Mouse (Mus musculus) limb, embryonic 12.5 days (tissue): ENCODE measurements at regions not wholly inside any gene's neighbourhood (a gene's known extent, or its start where the extent isn't known, plus 50 kb on each side); places are given as distances from the start of the nearest gene placed in this dataset.
"Not testable (repeated sequence)": the region's sequence is repeated elsewhere in the genome, so short reads cannot be mapped to it uniquely, and the experiment has no call there.

Experiments
- ATAC-seq: fragments of 200-750 bp; cut with Nextera tagmentation; 2 replicates; pipeline ENCODE4 v1.8.0; 2017; ENCODE audit warnings: low read depth, moderate TSS enrichment; ENCODE audit not compliant: insufficient number of reproducible peaks, insufficient read depth, low FRiP score, low TSS enrichment
- H3K27ac ChIP-seq: fragments of 300-500 bp; sonication (generic); 2 replicates; pipeline ENCODE4 v1.5.1; 2016; ENCODE audit warnings: mild to moderate bottlenecking, moderate library complexity
- H3K27me3 ChIP-seq: fragments of 300-500 bp; sonication (generic); 2 replicates; pipeline ENCODE4 v1.6.1; 2016; ENCODE audit warnings: mild to moderate bottlenecking, moderate library complexity
- H3K36me3 ChIP-seq: fragments of 300-500 bp; sonication (generic); 2 replicates; pipeline ENCODE4 v1.6.1; 2016; ENCODE audit warnings: mild to moderate bottlenecking, moderate library complexity
- H3K4me1 ChIP-seq: fragments of 300-500 bp; sonication (generic); replicated peaks from 2 replicates; pipeline ENCODE4 v1.6.1; 2016
- H3K4me2 ChIP-seq: fragments of 300-500 bp; sonication (generic); 2 replicates; pipeline ENCODE4 v1.6.1; 2016; ENCODE audit warnings: mild to moderate bottlenecking, moderate library complexity
- H3K4me3 ChIP-seq: fragments of 300-500 bp; sonication (generic); replicated peaks from 2 replicates; pipeline ENCODE4 v1.5.1; 2016; ENCODE audit warnings: mild to moderate bottlenecking
- H3K9ac ChIP-seq: fragments of 300-500 bp; sonication (generic); replicated peaks from 2 replicates; pipeline ENCODE4 v1.6.1; 2016; ENCODE audit warnings: mild to moderate bottlenecking, moderate library complexity
- H3K9me3 ChIP-seq: fragments of 300-500 bp; sonication (generic); 2 replicates; pipeline ENCODE4 v1.6.1; 2016; ENCODE audit warnings: mild to moderate bottlenecking, moderate library complexity
- WGBS: fragments of 180-500 bp; shearing (Covaris S2); methylation state at CpG from one replicate; pipeline ENCODE4 v1.1.7; 2016; 5-methylcytosine and 5-hydroxymethylcytosine counted together

DNA sequence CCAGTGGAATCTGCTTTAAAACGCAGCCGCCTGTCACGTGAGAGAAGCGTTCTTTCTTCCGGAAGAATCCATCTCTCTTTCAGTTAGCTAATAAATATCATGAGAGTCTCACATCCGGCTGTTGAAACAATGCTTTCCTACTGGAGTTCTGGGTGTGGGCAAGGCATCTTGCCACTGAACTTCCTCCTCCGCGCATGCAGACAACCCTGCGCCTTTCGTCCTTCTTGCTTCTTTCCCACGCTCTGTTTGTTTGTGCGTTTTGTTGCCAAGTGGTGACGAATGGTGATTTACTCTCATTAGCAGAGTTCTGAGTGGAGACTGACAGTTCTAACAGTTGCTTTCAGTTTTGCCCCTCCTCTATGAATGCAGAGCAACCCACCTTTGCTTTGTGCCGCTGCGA is 326.8 kb upstream of the Irx2 start:
- 79% methylated on average over 15 of the region's 15 CpGs for WGBS
- Histone ChIP-seq H3K9me3 (no peaks in the 10 kb centered on the region), H3K4me1 (no peaks in the 10 kb centered on the region), H3K27ac (no peak overlapping the region), H3K9ac (no peak overlapping the region), H3K4me2 (no peak overlapping the region), H3K4me3 (no peak overlapping the region), H3K36me3 (no peaks in the 10 kb centered on the region), H3K27me3 (peaks cover 43% of the 10 kb centered on the region)
- ATAC-seq = no peak

DNA sequence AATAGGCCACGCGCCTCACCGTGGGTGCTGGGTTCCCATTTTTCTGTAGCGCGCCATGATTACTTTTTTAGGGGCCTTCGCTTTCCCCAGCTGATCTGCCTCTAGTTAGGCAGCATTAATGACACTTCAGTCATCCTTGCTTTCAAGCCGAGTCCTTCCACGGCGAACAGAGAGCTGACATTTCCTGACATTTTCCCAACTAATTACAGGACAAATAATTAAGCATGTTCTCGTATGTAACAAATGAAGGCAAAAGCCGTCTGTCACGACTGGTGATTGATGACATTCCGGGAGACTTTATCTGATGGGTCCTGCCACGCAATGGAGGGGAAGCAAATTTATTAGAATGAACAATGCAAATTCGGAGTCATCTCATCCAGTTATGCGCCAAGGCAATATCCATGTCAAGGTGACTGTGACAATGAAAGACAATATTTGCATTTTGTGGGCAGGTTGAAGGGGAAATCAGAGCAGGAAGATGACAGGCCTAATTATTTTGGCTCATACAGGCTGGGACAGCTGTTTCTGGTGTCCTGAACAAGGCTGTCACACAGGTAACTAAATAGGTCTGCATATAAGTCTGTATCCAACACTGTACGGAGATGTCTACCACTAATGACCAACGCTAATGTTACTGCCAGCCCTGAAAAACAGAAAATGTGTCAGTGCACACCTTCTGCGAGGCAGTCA is 326.0 kb upstream of the Irx2 start:
- Histone ChIP-seq H3K27ac (no peak overlapping the region), H3K4me1 (no peaks in the 10 kb centered on the region), H3K27me3 (peaks cover 39% of the 10 kb centered on the region), H3K9ac (no peak overlapping the region), H3K4me2 (no peak overlapping the region), H3K36me3 (no peaks in the 10 kb centered on the region), H3K9me3 (no peaks in the 10 kb centered on the region), H3K4me3 (no peak overlapping the region)
- WGBS = 77% methylated on average over 19 of the region's 19 CpGs
- no peak for ATAC-seq

DNA sequence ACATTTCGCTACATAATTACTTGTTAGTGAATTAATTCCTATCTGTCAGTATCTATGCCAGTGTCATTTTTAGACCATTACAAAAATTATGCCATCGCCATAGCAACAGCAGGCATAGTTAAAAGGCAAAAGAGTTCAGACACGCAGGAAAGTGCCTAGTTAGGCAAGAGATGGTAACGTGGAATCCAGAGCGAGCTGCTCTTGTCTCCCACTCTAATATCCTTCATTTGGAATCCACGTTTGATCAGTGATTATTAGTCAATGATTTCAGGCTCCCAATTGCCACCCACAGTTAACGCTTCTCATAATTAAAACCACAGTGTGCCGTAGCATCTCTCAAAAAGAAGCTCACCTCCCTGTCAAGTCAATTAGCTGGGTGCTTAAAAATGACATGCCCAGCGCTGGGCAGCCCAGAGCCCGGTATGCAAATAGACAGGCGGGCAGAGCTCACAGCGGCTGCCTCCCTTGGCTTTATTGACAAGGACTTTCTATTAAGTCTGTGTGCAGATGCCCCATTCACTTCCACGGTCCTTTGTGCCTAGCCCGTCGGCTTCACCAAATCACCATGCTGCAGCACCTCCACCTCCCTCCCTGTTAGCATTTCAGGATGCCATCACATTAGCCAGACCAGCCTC is 325.4 kb upstream of the Irx2 start:
- ATAC-seq = no peak
- WGBS = 71% methylated on average over 15 of the region's 15 CpGs
- no peak overlapping the region for H3K9ac ChIP-seq
- no peak overlapping the region for H3K4me2 ChIP-seq
- H3K27ac ChIP-seq = no peak overlapping the region
- peaks cover 37% of the 10 kb centered on the region for H3K27me3 ChIP-seq
- no peaks in the 10 kb centered on the region for H3K9me3 ChIP-seq
- H3K4me1 ChIP-seq = no peaks in the 10 kb centered on the region
- H3K4me3 ChIP-seq = no peak overlapping the region
- no peaks in the 10 kb centered on the region for H3K36me3 ChIP-seq

DNA sequence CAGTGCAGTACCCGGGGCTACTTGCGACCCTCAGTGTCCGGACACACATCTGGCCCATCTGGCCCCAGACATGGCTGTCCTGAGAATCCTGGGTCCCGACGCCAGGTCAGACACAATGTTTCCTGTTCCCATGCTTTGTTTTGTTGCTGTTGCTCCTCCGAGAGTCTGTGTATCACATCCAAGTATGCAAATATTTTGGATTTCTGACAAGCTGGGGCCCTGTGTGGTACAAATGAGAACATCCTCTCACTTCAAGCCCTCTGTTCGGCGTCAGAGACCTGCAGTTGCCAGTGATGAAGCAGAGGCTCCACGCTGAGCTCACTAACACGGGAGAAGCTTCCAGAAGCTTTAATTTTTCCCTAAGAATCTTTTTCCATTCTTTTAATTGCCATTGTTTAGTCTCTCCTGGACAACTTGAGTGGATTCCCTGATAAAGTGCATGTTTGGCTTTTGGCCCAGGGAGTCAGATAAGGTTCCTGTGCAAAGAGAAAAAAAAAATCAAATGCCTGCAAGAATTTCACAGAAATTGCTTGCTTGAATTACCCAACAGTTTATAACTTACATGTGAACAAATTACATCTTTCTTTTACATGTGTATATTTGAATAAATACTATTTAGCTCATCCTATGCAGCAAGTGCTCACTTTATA is 304.5 kb upstream of the Irx2 start:
- H3K9ac ChIP-seq = no peak overlapping the region
- no peak for ATAC-seq
- no peaks in the 10 kb centered on the region for H3K36me3 ChIP-seq
- WGBS = 73% methylated on average over 10 of the region's 10 CpGs
- H3K27ac ChIP-seq = no peak overlapping the region
- H3K4me3 ChIP-seq = no peak overlapping the region
- no peaks in the 10 kb centered on the region for H3K9me3 ChIP-seq
- H3K27me3 ChIP-seq = no peaks in the 10 kb centered on the region
- H3K4me2 ChIP-seq = no peak overlapping the region
- no peaks in the 10 kb centered on the region for H3K4me1 ChIP-seq

- not testable (repeated sequence) for H3K9ac ChIP-seq, ATAC-seq, H3K36me3 ChIP-seq, H3K4me1 ChIP-seq, H3K4me3 ChIP-seq, H3K9me3 ChIP-seq, H3K4me2 ChIP-seq, H3K27ac ChIP-seq, H3K27me3 ChIP-seq
- 79% methylated on average over 1 of the region's 1 CpGs for WGBS
Measured at GRCm38 (mm10) chr13:72326201-72326600, 302.4 kb upstream of the Irx2 start.

- ATAC-seq = no peak
- H3K4me1 ChIP-seq = peaks cover 10% of the 10 kb centered on the region
- no peak overlapping the region for H3K27ac ChIP-seq
- no peak overlapping the region for H3K4me2 ChIP-seq
- no peaks in the 10 kb centered on the region for H3K36me3 ChIP-seq
- H3K9me3 ChIP-seq = no peaks in the 10 kb centered on the region
- no peak overlapping the region for H3K9ac ChIP-seq
- H3K4me3 ChIP-seq = no peak overlapping the region
- peaks cover 24% of the 10 kb centered on the region for H3K27me3 ChIP-seq
- 8% methylated on average over 6 of the region's 6 CpGs for WGBS
Measured at GRCm38 (mm10) chr13:72345647-72346133, 282.9 kb upstream of the Irx2 start.

DNA sequence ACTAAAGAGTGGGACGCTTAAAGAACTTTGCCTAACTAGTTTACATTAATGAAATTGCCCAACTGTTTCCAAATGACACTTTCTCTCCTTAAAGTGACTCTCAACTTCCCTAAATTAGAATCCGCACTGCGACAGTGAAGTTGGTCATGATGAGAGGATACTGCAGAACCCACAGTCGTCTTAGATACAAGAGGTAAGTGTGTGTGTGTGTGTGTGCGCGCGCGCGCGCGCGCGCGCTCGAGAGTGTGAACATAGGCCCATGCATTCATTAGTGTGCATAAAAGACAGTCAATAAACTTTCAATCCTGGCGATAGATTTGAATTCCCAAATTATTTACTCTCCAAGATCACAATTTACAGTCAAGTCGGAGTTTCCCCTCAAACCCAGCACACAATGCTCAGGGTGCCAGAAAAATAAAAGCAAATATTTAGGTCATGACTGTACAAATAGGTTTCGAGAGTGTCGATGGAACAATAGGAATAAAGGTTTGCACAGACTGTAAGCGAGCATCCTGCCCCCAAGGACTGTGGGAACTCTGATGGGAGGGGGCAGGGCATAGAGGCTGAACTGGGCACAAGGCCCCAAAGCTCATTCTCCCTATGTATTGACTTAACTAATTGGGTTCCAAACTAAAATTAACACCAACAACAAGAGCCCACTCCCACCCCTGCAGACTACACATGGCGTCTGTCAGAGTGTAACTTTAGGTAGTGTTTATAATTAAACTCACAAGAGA is 282.2 kb upstream of the Irx2 start:
- Histone ChIP-seq H3K27ac (no peak overlapping the region), H3K36me3 (no peaks in the 10 kb centered on the region), H3K4me2 (0 out of 2 replicates have a peak overlapping the region, but pooled peaks have one; percentile 5), H3K4me1 (peaks cover 10% of the 10 kb centered on the region), H3K9me3 (no peaks in the 10 kb centered on the region), H3K4me3 (no peak overlapping the region), H3K9ac (no peak overlapping the region), H3K27me3 (peaks cover 26% of the 10 kb centered on the region)
- 25% methylated on average over 21 of the region's 21 CpGs for WGBS
- ATAC-seq = no peak

- 58% methylated on average over 14 of the region's 14 CpGs for WGBS
- Histone ChIP-seq H3K4me3 (no peak overlapping the region), H3K9me3 (no peaks in the 10 kb centered on the region), H3K27ac (no peak overlapping the region), H3K4me2 (no peak overlapping the region), H3K36me3 (no peaks in the 10 kb centered on the region), H3K4me1 (peaks cover 10% of the 10 kb centered on the region), H3K27me3 (peaks cover 33% of the 10 kb centered on the region), H3K9ac (no peak overlapping the region)
- ATAC-seq = no peak
Measured at GRCm38 (mm10) chr13:72346944-72347586, 281.6 kb upstream of the Irx2 start.

- Histone ChIP-seq H3K9ac (no peak overlapping the region), H3K4me1 (0 out of 2 replicates have a peak, but pooled peaks cover 3% of the 10 kb centered on the region), H3K27me3 (peaks cover 22% of the 10 kb centered on the region), H3K4me3 (no peak overlapping the region), H3K36me3 (no peaks in the 10 kb centered on the region), H3K9me3 (no peaks in the 10 kb centered on the region), H3K4me2 (no peak overlapping the region), H3K27ac (no peak overlapping the region)
- ATAC-seq = no peak
- 69% methylated on average over 18 of the region's 18 CpGs for WGBS
Measured at GRCm38 (mm10) chr13:72352641-72353181, 275.9 kb upstream of the Irx2 start.

DNA sequence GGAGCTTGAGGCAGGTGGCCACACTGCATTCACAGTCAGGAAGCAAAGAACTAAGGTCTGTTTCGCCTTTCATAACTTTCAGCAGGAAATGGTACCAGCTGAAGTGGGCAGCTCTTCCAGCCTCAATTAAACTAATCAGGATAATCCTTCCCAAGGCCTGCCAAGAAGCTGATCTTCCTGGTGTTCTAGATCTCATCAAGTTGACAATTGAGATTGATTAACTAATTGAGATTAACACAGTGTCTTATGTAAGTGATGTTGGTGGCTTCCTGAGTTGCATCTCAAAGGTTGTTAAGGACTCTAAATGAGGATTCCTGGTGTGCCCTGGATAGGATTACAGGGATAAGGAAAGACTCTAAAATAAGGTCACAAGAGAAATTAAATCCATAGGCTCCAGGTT is 273.3 kb upstream of the Irx2 start:
- Histone ChIP-seq H3K27ac (no peak overlapping the region), H3K4me2 (no peak overlapping the region), H3K27me3 (peaks cover 29% of the 10 kb centered on the region), H3K4me3 (no peak overlapping the region), H3K36me3 (no peaks in the 10 kb centered on the region), H3K4me1 (0 out of 2 replicates have a peak, but pooled peaks cover 3% of the 10 kb centered on the region), H3K9ac (no peak overlapping the region), H3K9me3 (no peaks in the 10 kb centered on the region)
- 61% methylated on average over 1 of the region's 1 CpGs for WGBS
- ATAC-seq = no peak
